Mouse (Mus musculus) MEL (cell line): Measurements from ENCODE around the gene Lmtk3.

ENCODE experiments used
- CTCF ChIP-seq, 3 experiments: IDR thresholded peaks in 2 of 3; conservative IDR thresholded peaks in 1 of 3; 2 replicates each; pipeline ENCODE4 v1.5.1; 2011 to 2012; ENCODE audit warnings: low read length in 3 of 3, low read depth in 2 of 3, mild to moderate bottlenecking in 2 of 3, improper control_type of control experiment in 1 of 3, inconsistent platforms in 1 of 3, mixed read lengths in 1 of 3, moderate library complexity in 1 of 3; ENCODE audit not compliant: control insufficient read depth in 1 of 3, insufficient read depth in 1 of 3, poor library complexity in 1 of 3, severe bottlenecking in 1 of 3
- KAT2A ChIP-seq: conservative IDR thresholded peaks from 2 replicates; pipeline ENCODE4 v1.6.1; 2012; ENCODE audit warnings: low read depth, low read length, improper control_type of control experiment, inconsistent platforms
- MAZ ChIP-seq: IDR thresholded peaks from 2 replicates; pipeline ENCODE4 v1.6.1; 2012; ENCODE audit warnings: low read depth, mild to moderate bottlenecking, inconsistent platforms, low read length, improper control_type of control experiment
- MXI1 ChIP-seq: IDR thresholded peaks from 2 replicates; pipeline ENCODE4 v1.6.1; 2011; ENCODE audit warnings: mild to moderate bottlenecking, low read depth, low read length, improper control_type of control experiment
- POLR2A ChIP-seq, 2 experiments: IDR thresholded peaks; 2 replicates each; pipeline ENCODE4 v1.6.1; 2011 to 2012; ENCODE audit warnings: low read length in 2 of 2, mild to moderate bottlenecking in 2 of 2, control low read depth in 1 of 2, improper control_type of control experiment in 1 of 2, low read depth in 1 of 2, moderate library complexity in 1 of 2; ENCODE audit not compliant: control insufficient read depth in 1 of 2, insufficient read depth in 1 of 2, poor library complexity in 1 of 2
- POLR2AphosphoS2 ChIP-seq: IDR thresholded peaks from 2 replicates; pipeline ENCODE4 v1.6.1; 2011; ENCODE audit warnings: low read length, improper control_type of control experiment
- RCOR1 ChIP-seq: IDR thresholded peaks from 2 replicates; pipeline ENCODE4 v1.6.1; 2012; ENCODE audit warnings: low read depth, mild to moderate bottlenecking, inconsistent platforms, low read length, improper control_type of control experiment
- TBP ChIP-seq: IDR thresholded peaks from 2 replicates; pipeline ENCODE4 v1.8.0; 2011; ENCODE audit warnings: low read depth, low read length, improper control_type of control experiment
- USF1 ChIP-seq: IDR thresholded peaks from 2 replicates; pipeline ENCODE4 v1.6.1; 2014; ENCODE audit warnings: low read depth, mild to moderate bottlenecking, inconsistent platforms, low read length, improper control_type of control experiment, moderate library complexity

GRCm38 (mm10) chr7:45775237-45775636 lies 8.3 kb upstream of the Lmtk3 start:
- no peak for TF ChIP-seq POLR2A (IDR thresholded peaks at IDR 0.05; ENCODE audit: control insufficient read depth in 1 of 2, insufficient read depth in 1 of 2, low read depth in 1 of 2, low read length in 2 of 2, poor library complexity in 1 of 2)
- no peak for TF ChIP-seq MXI1
- no peak for TF ChIP-seq KAT2A
- TF ChIP-seq POLR2AphosphoS2 = no peak
- TF ChIP-seq CTCF (IDR thresholded peaks at IDR 0.05 in 2 of 3, conservative IDR thresholded peaks at IDR 0.05 in 1 of 3; ENCODE audit: control insufficient read depth in 1 of 3, insufficient read depth in 1 of 3, low read depth in 2 of 3, low read length in 3 of 3, poor library complexity in 1 of 3, severe bottlenecking in 1 of 3) = no peak
- TF ChIP-seq TBP = no peak
- TF ChIP-seq RCOR1 = no peak
- TF ChIP-seq MAZ = no peak
- no peak for TF ChIP-seq USF1
